Mouse (Mus musculus): ENCODE measurements around the gene F3.
A peak's percentile ranks its signal among the peaks of the same experiment; 100 is the strongest.
"Not testable (repeated sequence)": the region's sequence is repeated elsewhere in the genome, so short reads cannot be mapped to it uniquely, and the experiment has no call there.

Gene F3

DNA sequence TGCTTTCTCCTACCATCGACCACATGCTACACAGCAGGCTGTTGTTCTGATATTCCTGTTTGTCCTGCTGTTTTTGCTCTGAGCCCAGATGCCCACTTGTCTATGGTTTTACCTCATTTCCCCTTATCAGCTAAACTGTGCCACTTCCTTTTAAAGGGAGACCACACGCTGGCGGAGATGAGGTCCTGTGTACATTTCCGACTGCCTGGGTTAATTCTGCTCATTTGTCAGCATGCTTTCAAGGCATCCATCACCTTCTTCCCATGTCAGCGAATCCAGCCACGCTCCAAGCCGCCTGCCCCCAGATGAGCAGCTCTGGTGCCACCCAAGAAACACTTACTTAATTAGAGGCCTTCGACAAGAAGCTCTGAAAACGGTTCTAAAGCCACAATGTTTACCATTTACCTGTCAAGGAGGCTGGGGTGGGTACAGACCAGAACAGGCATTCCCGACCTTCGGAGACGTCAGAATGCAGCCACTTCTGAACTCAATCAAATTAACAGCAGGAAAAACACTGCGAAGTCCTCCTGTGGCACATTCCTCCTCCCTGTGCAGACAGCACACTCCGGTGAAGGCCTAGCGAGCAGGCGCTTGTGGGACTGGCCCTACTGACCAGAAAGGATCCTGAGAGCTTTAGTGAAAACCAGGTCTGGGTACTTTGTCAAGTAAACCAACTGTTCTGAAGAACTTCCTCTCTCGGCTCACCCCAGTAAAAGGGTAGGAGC is 16.3 kb downstream of the F3 start:
- DNase-seq: no peak

DNA sequence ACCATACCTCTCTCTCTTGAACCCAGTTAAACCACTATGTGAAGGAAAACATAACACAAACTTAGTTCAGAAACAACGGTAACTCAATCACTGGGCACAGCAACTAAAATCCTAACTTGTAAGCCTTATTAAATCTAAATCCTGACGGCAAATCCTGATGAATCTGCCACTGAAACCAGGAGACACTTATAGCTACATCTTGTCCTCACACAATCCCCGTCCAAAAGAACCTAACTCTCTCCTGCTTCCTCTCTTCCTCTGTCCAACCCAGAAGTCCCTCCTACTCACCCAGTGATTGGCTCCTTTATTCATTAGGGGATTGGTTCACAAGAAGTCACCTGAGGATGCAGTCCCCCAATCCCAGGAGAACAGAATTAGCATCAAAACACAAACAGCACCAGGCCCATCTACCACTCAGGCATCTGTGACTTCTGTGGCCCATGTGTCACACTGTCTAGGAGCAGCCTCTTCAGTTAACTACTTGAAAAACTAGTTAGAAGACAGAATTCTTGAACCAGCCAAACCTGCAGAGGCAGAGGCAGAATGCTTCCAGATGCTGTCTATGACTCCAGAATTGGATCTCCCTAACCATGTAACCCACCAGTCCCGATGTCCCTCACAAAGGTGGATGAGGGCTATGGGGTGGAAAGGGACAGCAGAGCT is 18.0 kb downstream of the F3 start:
- not testable (repeated sequence) for DNase-seq

DNA sequence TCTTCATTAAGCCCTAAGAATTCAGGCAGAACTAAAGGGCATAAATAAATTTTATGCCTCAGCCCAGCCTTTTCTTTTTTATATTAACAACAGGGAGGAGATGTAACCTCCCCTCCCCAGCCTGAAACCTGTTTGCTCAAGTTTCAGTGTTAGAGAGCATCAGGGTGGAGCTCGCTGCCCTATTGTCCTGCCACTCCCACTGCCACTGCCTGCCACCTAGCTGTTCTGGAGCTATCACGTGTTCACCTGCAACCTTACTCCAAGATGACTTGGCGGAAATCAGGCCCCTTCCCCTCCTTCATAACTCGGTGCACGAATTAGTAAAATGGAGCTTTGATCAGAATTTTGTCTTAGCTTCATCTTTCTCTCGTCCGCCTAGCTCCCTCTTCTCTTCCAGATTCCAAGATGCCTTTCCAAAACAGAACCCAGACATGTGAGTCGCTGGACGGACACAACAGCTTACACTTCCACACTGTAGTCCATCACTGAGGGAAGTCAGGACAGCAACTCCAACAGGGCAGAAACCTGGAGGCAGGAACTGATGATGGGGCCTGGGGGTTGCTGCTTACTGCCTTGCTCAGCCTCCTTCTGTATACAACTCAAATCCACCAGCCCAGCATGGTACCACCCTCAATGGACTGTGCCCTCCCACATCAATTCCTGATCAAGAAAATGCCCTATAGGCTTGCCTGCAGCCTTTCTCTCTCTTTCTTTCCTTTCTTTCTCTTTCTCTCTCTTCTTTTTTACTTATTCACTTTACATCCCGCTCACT is 31.2 kb downstream of the F3 start:
- DNase-seq: not testable (repeated sequence)

DNA sequence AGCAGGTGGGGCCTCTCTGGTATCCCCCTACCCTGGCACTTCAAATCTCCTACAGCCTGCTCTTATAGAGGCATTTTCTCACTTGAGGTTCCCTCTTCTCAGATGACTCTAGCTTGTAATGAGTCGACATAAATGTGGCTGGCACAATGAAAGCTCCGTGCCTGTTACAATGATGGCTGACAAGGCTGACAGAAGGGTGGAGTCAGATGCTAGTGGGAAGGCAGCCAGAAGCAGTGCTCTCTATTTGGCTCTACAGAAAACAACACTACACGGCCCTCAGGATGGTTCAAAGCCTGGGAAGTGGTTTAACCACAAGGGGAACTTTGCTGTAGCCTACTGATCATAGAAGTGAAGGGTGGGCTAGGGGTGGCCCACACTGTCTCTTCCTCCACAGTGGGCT is 31.8 kb downstream of the F3 start:
- DNase-seq: peak; percentile 32 to 36

DNA sequence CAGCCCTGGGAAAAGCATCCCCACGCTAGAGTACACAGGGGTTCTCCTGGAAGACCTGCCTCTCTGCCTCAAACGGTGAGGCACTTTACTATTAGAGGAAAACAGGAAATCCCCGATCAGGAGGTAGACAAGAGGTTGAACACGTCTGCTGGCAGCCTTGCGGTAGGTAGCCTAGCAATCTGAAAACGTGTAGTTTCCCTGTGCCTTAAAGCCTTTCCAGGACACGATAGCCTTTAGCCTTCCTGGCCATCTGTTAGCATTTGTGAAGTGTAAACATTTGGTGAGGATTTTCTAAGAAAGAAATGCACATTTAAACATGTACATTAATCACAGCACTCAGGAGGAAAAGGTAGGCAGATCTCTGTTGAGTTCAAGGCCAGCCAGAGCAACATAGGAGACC is 35.0 kb downstream of the F3 start:
- no peak for DNase-seq

DNA sequence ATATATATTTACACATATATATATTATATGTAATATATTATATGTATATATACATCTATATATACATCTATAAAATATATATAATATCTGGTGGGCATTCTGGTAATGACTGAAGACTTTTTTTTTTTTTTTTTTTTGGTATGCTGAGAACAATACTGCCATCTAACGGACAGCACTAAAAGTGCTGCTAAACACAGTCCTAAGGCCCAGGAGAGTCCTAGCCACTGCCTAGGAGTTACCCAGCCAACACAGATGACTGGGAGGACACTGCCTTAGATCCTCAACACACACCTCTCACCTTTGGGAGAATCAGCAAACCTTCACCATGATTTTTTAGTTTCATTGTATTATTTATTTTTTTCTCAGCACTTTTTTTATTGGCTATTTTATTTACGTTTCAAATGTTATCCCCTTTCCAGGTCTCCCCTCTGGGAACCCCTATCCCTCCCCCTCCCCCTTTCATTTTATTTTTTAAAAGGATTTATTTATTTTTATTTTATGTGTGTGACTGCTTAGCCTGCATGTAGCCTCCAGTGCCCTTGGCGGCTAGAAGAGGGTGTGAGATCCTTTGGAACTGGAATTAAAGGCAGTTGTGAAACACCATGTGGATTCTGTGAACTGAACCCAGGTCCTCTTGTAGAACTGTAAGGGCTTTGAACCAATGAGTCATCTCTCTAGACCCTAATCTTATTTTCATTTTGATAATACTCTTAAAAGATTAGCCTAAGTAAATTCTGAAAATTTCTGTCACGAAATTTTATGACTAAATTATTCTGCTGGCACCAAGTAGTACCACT is 38.9 kb downstream of the F3 start:
- DNase-seq: peak; percentile 38 to 47

DNA sequence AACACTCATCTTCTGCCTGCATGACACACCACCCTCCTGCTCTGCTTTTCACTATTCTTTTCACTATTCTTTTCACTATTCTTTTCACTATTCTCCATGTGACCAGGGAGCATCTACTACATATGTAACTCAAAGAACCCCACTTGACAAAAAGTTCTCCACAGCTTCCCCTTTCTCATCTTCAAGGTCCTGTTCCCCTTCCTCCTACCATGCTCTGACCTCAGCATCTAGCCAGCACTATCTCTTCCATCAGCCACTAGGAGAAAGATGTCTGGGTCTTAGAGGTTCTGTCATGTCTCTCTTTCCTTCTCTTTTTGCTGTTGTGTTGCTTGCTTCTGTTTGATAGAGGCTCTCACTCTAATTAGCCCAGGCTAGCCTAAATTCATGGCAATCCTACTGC is 42.7 kb downstream of the F3 start:
- DNase-seq: no peak

DNA sequence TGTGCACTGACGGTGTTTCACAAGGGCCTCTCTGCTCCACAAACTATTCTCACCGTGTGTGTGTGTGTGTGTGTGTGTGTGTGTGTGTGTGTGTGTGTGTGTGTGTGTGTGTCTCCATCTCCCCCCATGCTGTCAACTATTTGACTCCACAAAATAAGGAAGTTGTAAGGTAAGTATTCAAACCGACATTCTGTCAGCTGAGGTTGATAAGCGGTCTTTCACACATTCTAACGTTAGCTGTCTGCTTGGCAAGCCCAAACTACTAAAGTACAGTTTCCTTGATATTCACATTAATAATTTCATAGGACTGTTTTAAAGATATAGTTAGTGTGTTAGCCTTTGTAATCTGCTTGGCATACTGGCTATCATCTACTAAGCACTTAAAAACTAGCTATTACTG is 43.5 kb downstream of the F3 start:
- no peak for DNase-seq

DNA sequence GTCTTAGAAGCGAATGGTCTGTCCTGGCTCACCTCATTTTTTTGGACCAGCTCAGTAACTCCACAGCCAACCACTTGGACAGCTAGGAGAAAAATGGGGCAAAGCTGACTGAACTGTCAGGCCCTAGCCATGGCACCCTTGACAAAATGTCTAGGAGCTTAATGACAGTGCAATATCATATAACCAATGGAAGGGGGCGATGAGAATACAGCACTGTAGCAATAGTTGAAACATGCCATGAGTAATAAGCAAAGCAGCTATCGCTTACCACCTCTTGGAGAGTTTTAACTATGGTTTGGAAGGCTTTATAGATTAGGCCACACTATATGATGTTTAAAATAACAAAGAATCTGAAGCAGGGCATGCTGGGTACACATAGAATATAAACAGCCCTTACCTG is 45.4 kb downstream of the F3 start:
- peak in 1 of 2 experiments; percentile 19 for DNase-seq

DNA sequence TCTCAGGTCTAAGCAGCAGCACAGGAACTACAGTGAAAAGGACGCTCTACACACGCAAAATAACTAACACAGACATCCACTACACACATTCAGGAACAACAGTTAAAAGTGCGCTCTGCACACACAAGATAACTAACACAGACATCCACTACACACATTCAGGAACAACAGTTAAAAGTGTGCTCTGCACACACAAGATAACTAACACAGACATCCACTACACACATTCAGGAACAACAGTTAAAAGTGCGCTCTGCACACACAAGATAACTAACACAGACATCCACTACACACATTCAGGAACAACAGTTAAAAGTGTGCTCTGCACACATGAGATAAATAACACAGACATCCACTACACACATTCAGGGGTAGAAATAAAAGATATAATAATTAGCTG is 50.0 kb downstream of the F3 start:
- DNase-seq: not testable (repeated sequence)

DNA sequence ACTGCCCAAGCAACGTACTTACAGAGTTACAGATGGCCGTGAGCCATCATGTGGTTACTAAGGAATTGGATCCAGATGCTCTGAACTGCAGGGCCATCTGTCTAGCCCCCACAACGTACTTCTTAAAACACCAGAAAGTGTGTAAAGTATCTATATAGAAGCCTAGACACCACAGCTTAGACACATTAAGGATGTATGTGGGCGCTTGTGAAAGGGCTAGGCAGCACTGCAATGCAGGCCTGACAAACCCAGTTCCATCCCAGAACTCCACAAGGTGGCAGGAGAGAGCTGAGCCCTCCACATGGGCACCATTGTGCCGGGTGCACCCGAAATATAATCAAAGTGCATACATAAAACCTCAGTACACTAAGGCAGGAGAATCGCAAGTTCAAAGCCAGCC is 54.6 kb downstream of the F3 start:
- peak; percentile 76 to 77 for DNase-seq

DNA sequence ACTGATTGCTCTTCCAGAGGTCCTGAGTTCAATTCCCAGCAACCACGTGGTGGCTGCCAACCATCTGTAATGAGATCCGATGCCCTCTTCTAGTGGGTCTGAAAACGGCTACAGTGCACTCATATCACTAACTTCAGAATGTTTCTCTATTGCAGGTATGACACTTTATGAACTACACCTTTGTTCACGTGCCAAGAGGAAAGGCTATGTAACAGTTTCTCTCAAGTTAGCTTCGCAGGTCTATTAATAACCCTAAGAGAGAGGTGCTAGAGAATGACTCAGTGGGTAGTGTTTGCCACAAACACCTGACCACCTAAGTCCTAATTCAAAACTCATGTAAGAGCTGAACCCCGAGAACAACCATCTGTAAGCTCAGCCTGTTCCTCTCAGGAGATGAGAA is 59.7 kb downstream of the F3 start:
- DNase-seq: no peak
